Mouse (Mus musculus): ENCODE results near the gene Mgat5.

DNA sequence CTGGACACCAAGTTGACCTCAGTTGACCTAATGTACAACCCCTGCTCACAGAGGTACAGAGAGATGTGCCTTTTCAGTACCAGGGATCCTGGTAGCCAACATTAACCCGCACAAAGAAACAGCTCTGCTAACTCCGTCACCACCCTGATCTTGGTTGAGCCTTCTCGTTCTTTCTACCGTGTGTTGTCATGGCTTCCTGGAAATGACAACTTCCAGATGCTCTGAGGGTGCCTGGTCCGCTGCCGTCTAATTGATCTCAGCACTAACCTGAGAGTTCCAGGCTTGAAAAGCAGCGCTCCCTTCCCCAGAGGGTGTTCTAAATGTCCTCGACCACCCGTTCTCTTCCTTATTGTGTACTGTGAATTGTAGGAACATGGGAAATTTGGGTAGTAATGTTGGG, 112.7 kb downstream of the Mgat5 start:
- TF ChIP-seq CTCF (IDR thresholded peaks at IDR 0.05; ENCODE audit: borderline replicate concordance, insufficient read depth, low read depth, low read length) (no peak), POLR2A (IDR thresholded peaks at IDR 0.05; ENCODE audit: borderline replicate concordance, insufficient read depth, low read length) (no peak)
